25 mouse cellular contexts compared by ENCODE assay signal in genomic region chr2:127470661-127471060, GRCm38 (mm10). TPM values are rescaled to one million over a fixed set of nuclear protein-coding genes. Genes with fewer than 3 reads are reported as not detected.
DNase-seq lines count a peak whose midpoint lies in the region; ATAC-seq lines count a peak whose summit lies in the region.
"Had no signal": no experiment of that assay in that cellular context is flagged by ENCODE, and none has a peak within 500 bp of the region (broad histone marks: within the 10 kb centered on the region; RNA-seq: fewer than 3 reads in every experiment).

No protein-coding gene starts in this region.

- no peaks in the 10 kb centered on the region for H3K27me3 ChIP-seq in kidney, embryonic 16.5 days (ENCODE audit: insufficient read depth, low read length)
- H3K27me3 ChIP-seq: forebrain, embryonic 13.5 days; Patski had no signal

- WGBS in kidney, embryonic 16.5 days: 83% methylated on average over 10 of the region's 10 CpGs

- no peak overlapping the region for H3K4me3 ChIP-seq in kidney, embryonic 16.5 days (ENCODE audit: low read length)
- H3K4me3 ChIP-seq: embryonic facial prominence, embryonic 10.5 days; embryonic facial prominence, embryonic 12.5 days; forebrain, embryonic 13.5 days had no signal

- H3K4me1 ChIP-seq in kidney, embryonic 16.5 days (ENCODE audit: insufficient read depth, low read length): no peaks in the 10 kb centered on the region
- H3K4me1 ChIP-seq: embryonic facial prominence, embryonic 10.5 days; embryonic facial prominence, embryonic 12.5 days; forebrain, embryonic 13.5 days had no signal

- H3K4me2 ChIP-seq in kidney, embryonic 16.5 days (replicated peaks; ENCODE audit: low read depth, low read length): no peak overlapping the region
- H3K4me2 ChIP-seq: embryonic facial prominence, embryonic 12.5 days; forebrain, embryonic 13.5 days had no signal

- H3K9me3 ChIP-seq in kidney, embryonic 16.5 days (ENCODE audit: low read length): no peaks in the 10 kb centered on the region
- H3K9me3 ChIP-seq: embryonic facial prominence, embryonic 10.5 days; embryonic facial prominence, embryonic 12.5 days; forebrain, embryonic 13.5 days; G1E had no signal

- no peak for ATAC-seq in kidney, embryonic 16.5 days (ENCODE audit: low FRiP score, low TSS enrichment)
- ATAC-seq: activated CD4-positive, CD25-positive, alpha-beta regulatory T cell, adult 4 months; CD4-positive, CD25-positive, alpha-beta regulatory T cell, adult 4 months; forebrain, embryonic 13.5 days; Patski had no signal

- DNase-seq in heart, adult 11 months: peak; percentile 82
- DNase-seq in heart, postnatal 36 days: no peak
- DNase-seq in kidney, postnatal 10 days: peak; percentile 75
- no peak for DNase-seq in kidney, postnatal 36 days
- peak; percentile 34 to 54 for DNase-seq in kidney, postnatal 4 days
- DNase-seq in lung, postnatal 36 days: peak; percentile 45
- no peak for DNase-seq in lung, postnatal 25 days (ENCODE audit: low spot score)
- DNase-seq: adrenal gland, adult 8-10 months; adrenal gland, postnatal 14 days; adrenal gland, postnatal 36 days; B cell, adult 2 months; cerebellum, adult 11-12 months; cerebellum, adult 2 months; cerebellum, adult 9-10 months; cerebellum, postnatal 10 days; cerebellum, postnatal 25 days had no signal

- H3K9ac ChIP-seq in kidney, embryonic 16.5 days (replicated peaks; ENCODE audit: low read length): no peak overlapping the region
- H3K9ac ChIP-seq: embryonic facial prominence, embryonic 12.5 days; forebrain, embryonic 13.5 days had no signal

- intact Hi-C loops in heart, postnatal 36 days (cut with DNase I): no loop called here

- H3K27ac ChIP-seq in kidney, embryonic 16.5 days (ENCODE audit: low read length): no peak overlapping the region
- H3K27ac ChIP-seq: embryonic facial prominence, embryonic 10.5 days; embryonic facial prominence, embryonic 12.5 days; forebrain, embryonic 13.5 days had no signal

- no peaks in the 10 kb centered on the region for H3K36me3 ChIP-seq in kidney, embryonic 16.5 days (ENCODE audit: insufficient read depth, low read length)
- H3K36me3 ChIP-seq: embryonic facial prominence, embryonic 10.5 days; embryonic facial prominence, embryonic 12.5 days; G1E had no signal

RNA-seq across cellular contexts. Expression of gene Fahd2a, which starts 26.3 kb away (rescaled TPM):
- total RNA-seq in heart, postnatal 36 days (2021): 10 to 100 TPM; 34.1 to 44.3 TPM
- 37.0 and 39.0 TPM in 2 replicates for polyA plus RNA-seq in kidney, embryonic 16.5 days (2015; fragmentation: Nextera tagmentation; extraction: Ambion mirVana)

RNA-seq across cellular contexts. Expression of gene Gpat2, which starts 45.7 kb away (rescaled TPM):
- not detected for total RNA-seq in heart, postnatal 36 days (2021)
- polyA plus RNA-seq in kidney, embryonic 16.5 days (2015; fragmentation: Nextera tagmentation; extraction: Ambion mirVana): 0.22 and 0.40 TPM in 2 replicates
- total RNA-seq: G1E had no signal
- polyA plus RNA-seq: G1E had no signal

RNA-seq across cellular contexts. Expression of gene Kcnip3, which starts 51.2 kb away (rescaled TPM):
- total RNA-seq in heart, postnatal 36 days (2021): 1 to 10 TPM in 1 of 2 experiments, under 1 TPM in 1; 0.94 to 1.9 TPM
- polyA plus RNA-seq in kidney, embryonic 16.5 days (2015; fragmentation: Nextera tagmentation; extraction: Ambion mirVana): 3.4 and 4.7 TPM in 2 replicates
- total RNA-seq: CH12.LX had no signal
- polyA plus RNA-seq: CD4-positive, CD25-positive, alpha-beta regulatory T cell, adult 4 months had no signal

Comparison
In these comparisons a context has a peak if more than half of its experiments do, and no peak if none do; other contexts are left out.
1. DNase-seq: peak in heart, adult 11 months (single experiment), kidney, postnatal 10 days (single experiment), kidney, postnatal 4 days (2 of 2) and lung, postnatal 36 days (single experiment); none in heart, postnatal 36 days (0 of 2), kidney, postnatal 36 days (0 of 2) and lung, postnatal 25 days (single experiment).